Mouse (Mus musculus) natural killer cell, adult 2 months (primary cell): ENCODE data around the gene Mmd.

Experiments
- DNase-seq, 2 experiments: peaks; one replicate each; pipeline ENCODE4 v3.0.0; 2022; ENCODE audit warnings: low spot score in 2 of 2

Gene Mmd

DNA sequence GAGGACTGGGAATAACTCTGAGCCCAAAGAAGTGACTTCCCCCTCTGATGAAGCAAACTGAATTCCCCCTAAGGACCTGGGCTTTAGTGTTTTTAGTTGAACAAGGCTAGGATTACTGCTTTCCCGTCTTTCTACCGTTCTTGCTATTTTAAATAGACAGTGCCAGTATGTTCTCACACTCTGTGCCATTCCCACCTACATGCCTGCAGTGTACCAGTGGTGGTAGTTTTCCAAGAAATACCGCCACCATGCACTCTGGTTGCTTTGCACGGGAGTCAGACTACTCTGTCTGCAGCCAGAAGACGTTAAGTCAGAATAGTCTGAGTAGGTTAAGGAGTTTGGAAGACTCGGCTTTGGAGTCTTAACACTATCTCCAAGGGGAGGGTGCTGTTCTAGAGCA is 34.3 kb downstream of the Mmd start:
- no peak for DNase-seq

DNA sequence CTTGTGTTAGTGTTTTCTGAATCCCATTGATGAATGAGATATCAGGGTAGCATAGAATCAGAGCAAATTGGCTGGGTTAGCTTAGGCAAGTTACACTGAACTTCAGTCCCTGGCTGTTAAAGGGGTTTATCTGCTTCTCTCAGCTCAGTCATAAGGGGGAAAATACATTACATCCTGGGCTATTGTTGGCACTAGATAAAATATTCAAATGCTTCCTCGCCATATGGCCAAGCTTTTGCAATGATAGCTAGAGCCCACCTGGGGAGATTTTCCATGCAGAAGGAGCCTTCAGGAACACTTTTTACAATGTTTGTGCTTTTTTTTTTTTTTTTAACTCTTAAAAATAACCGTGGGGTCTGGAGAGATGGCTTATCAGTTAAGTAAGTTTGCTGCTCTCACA is 34.8 kb downstream of the Mmd start:
- DNase-seq: no peak

DNA sequence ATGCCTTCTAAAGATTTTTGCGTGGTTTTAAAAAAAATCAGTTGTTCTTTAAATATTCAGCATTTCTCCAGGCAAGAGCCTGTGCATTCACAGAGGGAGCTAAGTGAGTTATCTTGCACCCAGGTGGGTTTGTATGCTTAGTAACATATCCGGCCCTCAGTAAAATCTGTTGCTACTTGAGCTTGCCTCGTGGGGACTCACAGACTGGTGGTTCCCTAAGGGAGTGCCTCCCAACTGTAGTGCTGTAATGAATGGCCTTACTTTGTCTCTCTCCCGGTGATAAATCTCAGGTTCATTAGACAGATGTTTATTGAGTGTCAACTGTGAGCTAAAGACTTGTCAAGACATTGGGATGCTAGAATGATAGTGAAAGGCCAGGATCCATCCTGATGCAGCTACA is 35.4 kb downstream of the Mmd start:
- no peak for DNase-seq

DNA sequence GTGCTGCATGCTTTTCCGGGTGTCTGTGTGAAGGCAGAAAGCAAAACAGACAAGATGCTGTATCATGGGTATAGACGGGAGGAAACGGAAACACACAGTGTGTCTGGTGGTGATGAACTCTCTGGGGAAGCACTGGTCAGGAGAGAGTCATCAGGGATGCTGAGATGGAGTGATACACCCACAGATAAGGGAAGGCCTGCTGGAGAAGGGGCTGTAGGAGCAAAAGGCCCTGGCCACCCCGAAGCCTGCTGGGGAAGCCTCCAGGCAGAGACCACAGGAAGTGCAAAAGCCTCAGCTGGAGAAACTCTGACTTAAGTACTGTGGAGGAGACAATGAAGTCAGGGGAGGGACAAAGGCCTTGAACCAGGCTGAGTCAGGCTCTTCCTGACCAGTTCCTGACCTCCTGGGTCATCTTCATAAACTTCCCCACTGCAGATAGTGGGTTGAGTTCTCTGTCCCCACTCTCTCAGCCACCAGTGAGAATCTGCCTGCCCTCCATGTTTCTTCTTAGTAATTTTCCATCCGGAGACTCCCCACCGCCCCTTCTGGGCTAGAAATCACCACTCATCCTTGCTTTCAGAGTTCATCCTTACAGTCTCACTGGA is 37.4 kb downstream of the Mmd start:
- DNase-seq: no peak

DNA sequence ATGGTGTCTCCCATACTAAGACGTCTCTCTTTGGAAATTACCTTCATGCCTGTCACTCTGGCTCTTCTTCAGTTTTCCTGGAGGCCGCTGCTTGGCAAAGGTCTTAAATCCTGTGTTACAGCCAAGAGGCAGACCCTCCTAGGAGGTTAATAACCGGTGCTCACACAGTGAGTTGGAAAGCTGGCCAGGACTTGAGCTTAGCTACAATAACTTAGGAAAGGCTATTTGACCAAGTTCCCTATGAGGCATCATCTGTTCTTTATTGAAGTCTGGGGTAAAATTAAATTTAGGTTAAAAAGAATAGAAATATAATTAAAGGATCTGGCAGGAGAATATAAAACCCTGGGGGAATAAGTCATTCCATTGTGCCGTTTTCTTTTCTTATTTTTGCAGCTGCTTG is 41.9 kb downstream of the Mmd start:
- DNase-seq: no peak

DNA sequence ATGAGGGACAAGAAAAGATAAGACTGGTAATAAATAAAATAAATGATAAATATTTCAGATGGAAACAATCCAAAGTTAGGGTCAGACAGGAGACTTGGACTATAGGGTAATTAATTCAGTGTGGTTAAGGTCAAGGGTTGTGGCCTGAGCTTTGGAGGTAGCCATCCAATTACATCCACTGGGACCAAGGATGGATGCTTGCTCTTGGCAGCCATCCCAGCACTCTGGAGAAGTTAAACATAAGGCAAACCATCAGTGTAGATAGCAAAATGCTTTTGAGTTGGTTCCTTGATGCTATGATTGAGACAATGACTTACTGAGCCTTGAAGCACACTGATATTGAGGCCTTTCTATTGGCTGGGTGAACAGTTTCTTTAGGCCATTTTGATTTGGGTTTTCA is 43.5 kb downstream of the Mmd start:
- no peak for DNase-seq

DNA sequence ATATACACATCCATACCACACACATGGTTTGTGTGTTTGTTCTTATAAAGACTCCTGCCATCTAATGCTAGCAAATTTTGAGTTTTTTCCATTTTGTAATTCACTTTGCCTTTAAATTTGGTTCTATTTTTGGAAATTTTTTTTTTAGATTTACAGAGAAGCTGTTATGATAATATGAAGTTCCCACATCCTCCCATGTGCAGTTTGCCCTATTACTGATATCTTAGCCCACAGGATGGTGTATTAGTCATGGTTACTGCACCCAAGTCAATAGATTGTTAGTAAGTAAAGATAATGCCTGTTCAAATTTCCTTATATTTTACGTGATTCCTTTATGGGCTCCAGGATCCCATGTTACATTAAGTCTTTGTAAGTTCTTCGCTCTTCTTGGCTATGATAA is 45.4 kb downstream of the Mmd start:
- no peak for DNase-seq

DNA sequence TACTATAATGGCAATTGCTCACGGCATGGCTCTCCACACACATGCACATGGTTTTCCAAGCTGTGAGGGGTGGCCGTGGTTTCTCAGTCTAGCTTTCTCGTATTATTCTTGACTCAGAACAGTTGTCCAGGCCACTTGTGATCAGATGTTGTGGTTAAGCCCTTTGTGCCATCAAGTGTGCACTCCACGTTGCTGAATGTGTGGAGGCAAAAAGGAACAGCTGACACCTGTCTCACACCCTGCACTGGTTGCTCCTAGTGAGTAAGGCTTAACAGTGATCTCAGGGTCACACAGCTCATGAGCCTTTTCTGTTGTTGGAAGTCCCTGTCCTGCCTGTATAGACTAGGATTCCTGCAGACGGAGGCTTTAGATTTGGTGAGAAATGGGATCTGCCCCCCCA is 56.8 kb downstream of the Mmd start:
- no peak for DNase-seq

DNA sequence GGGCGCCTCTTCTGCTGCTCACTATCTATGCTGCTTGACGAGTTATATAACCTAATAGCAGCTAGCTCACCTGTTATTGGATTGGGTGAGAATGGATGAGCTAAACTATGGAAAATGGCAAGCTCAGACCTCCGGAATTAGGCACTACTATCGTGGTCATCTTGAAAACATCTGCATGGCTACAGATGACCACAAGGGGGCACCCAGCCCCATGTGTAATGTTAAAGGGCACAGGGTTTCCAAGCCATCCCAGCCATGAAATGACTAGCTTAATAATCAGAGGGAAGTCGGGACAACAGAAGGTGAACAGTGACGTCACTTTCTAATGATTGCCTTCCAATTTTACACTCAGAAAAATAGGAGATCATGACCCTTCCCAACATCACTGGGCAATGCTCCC is 57.7 kb downstream of the Mmd start:
- DNase-seq: peak; percentile 5 to 15

DNA sequence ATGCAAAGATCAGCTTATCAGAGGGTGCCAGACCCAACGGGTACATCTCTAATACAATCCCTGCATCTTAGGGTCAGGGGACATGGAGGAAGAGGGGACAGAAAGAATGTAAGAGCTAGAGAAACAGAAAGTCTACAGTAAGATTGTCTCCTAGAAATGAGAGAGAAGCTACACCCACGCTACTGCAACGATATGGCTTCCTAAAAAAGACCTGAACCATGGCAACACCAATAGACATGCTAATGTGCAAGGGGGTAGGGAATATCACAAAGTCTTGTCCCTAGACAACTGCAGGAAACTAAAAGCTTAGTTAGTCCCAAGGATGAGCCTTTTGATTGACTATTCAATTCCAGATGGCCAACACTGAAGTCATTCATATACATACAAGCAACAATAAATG is 65.3 kb downstream of the Mmd start:
- DNase-seq: no peak

DNA sequence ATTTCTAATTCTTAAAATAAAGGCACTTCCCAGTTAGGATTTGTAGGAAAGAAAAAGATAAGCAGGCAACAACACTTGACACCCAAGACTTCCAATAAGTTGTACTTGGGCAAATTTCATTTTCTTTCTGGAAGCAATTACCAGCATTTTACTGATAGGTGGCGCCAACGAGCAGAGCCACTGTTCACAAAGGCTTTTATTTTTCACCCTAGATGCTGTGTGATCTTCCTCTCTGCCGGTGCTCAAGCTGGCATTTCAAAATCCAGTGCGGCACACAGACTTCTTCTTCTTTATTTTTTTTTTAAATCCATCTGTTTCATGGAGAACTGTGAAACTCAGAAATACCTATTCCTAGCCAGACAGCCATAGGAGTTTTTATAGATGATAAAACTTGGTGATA is 68.2 kb downstream of the Mmd start:
- DNase-seq: peak in 1 of 2 experiments; percentile 11

DNA sequence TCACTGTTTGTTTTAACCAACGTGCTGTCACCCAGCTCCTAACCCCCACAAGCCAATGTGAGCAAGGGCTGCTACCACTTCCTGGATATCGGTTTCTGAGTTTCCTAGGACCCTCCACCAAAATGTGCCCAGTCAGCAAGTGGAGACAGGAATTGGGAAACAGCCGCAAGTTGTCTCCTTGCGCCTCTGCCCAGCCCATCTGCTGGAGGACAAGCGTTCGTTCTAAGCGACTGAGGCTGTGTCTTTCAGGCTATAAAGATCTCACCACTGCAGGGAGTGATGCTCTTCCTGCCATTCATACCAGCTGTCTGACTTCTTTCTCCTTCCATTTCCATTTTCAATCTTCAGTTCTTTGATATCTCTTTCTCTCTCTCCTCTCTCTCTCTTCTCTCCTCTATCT is 71.7 kb downstream of the Mmd start:
- DNase-seq: no peak

DNA sequence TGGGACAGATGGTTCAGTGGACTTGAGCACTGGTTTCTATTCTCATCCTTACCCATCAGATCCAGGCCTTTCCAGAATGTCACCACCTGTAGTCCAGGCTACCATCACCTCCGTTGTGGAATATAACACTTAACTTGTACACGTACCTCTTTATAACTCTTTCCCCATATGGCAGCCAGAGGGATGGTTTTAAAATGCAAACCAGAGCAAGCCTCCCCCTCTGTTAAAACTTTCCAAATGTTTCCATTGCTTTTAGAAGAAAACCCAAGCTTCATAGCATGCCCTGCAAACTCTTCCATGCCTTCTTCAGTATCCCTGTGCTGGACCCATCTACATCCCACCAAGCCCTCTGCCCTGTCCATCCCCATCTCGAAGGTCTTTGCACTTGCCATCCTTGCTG is 75.3 kb downstream of the Mmd start:
- DNase-seq: no peak

DNA sequence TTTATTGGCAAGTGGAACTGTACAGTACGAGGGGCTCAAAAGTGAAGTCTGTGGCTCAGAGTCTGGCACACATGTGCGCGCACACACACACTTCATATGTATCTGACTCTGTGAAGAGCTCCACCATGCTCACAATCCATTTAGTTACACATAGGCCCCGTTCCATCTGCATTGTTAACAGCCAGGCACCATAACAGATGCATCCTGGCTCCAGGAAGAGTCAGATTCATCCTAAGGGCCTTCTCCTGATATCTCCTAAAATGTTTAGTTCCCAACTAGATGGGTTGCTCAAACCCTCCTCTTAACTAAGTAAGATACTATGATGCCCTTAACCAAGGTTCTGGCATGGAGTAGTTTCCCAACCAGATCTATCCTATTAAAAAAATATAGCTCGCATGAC is 76.9 kb downstream of the Mmd start:
- DNase-seq: no peak

DNA sequence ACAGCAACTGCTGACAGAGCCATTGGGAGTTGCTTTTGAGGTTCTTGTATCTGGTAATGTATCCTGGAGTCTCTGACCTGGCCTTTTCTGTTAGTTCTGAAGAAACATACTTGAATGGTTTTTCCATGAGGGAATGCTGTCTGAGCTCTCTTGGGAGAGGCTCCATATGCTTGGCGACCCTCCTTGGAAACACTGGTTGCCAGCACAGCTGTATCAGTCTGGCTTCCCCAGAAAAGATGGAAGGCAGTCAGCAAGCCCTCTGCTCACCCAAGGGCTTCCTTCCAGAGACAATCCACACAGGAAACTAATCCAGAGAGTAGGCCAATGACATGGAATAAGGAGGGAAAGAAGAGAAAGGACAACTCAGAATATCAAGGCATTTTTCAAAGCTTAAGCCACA is 77.6 kb downstream of the Mmd start:
- no peak for DNase-seq
